Mouse (Mus musculus): ENCODE data around the gene Fbxl17. TPM values are rescaled to one million over a fixed set of nuclear protein-coding genes. Genes with fewer than 3 reads are reported as not detected.

Gene Fbxl17
- total and polyA plus RNA-seq, 3 experiments: 5.0 to 9.7 TPM; not detected in 1

- peaks cover 0 to 4% of the 10 kb centered on the region in 2 experiments; a peak in 2 of 4 replicates for H3K36me3 ChIP-seq (ENCODE audit: control insufficient read depth in 1 of 2, insufficient read depth in 2 of 2, low read length in 2 of 2)
- H3K27ac ChIP-seq (ENCODE audit: control insufficient read depth, low read depth, low read length): no peak overlapping the region
- TF ChIP-seq NRF1 (IDR thresholded peaks at IDR 0.05; ENCODE audit: insufficient read depth, low read depth, low read length, poor library complexity, severe bottlenecking) (no peak), MYC (IDR thresholded peaks at IDR 0.05; ENCODE audit: low read depth, low read length) (no peak), RAD21 (IDR thresholded peaks at IDR 0.05; ENCODE audit: low read depth, low read length) (no peak), ZNF384 (IDR thresholded peaks at IDR 0.05; ENCODE audit: low read depth, low read length) (no peak), GABPA (IDR thresholded peaks at IDR 0.05; ENCODE audit: low read depth, low read length) (no peak), RCOR1 (IDR thresholded peaks at IDR 0.05; ENCODE audit: low read depth, low read length) (no peak), MAZ (IDR thresholded peaks at IDR 0.05; ENCODE audit: low read depth, low read length) (no peak), HCFC1 (IDR thresholded peaks at IDR 0.05; ENCODE audit: low read depth, low read length) (no peak), SMC3 (IDR thresholded peaks at IDR 0.05; ENCODE audit: low read depth, low read length) (no peak), CHD1 (IDR thresholded peaks at IDR 0.05; ENCODE audit: low read depth, low read length) (no peak), CTCF (IDR thresholded peaks at IDR 0.05 in 2 of 3, conservative IDR thresholded peaks at IDR 0.05 in 1 of 3; ENCODE audit: control insufficient read depth in 1 of 3, insufficient read depth in 1 of 3, low read depth in 2 of 3, low read length in 3 of 3, poor library complexity in 1 of 3, severe bottlenecking in 1 of 3) (no peak), SIN3A (IDR thresholded peaks at IDR 0.05; ENCODE audit: low read length) (no peak), EP300 (IDR thresholded peaks at IDR 0.05; ENCODE audit: low read depth in 1 of 2, low read length in 2 of 2) (no peak), TBP (IDR thresholded peaks at IDR 0.05; ENCODE audit: low read depth, low read length) (no peak)
- H3K9me3 ChIP-seq (replicated peaks; ENCODE audit: insufficient read depth, low read length): no peaks in the 10 kb centered on the region
- DNase-seq (ENCODE audit: low read depth, low spot score): no peak
- H3K4me3 ChIP-seq (ENCODE audit: control insufficient read depth in 1 of 2, insufficient read depth in 1 of 2, low read depth in 2 of 2, low read length in 2 of 2): no peak overlapping the region
- H3K4me1 ChIP-seq (ENCODE audit: control insufficient read depth in 1 of 2, insufficient read depth in 2 of 2, low read length in 2 of 2): peaks cover 2 to 7% of the 10 kb centered on the region in 2 experiments; a peak in 3 of 4 replicates
- H3K79me2 ChIP-seq (ENCODE audit: control insufficient read depth, insufficient read depth, low read length, poor library complexity): no peaks in the 10 kb centered on the region
- H3K27me3 ChIP-seq (ENCODE audit: control insufficient read depth in 1 of 2, insufficient read depth in 2 of 2, low read length in 2 of 2): no peaks in the 10 kb centered on the region
- no peak overlapping the region for H3K9ac ChIP-seq (ENCODE audit: control insufficient read depth, low read depth, low read length, poor library complexity, severe bottlenecking)
Observed at GRCm38 (mm10) chr17:63145311-63145741, 354.5 kb downstream of the Fbxl17 start.

GRCm38 (mm10) chr17:63143825-63144224, 356.0 kb downstream of the Fbxl17 start:
- Histone ChIP-seq H3K27me3 (ENCODE audit: control insufficient read depth in 1 of 2, insufficient read depth in 2 of 2, low read length in 2 of 2) (no peaks in the 10 kb centered on the region), H3K9ac (ENCODE audit: control insufficient read depth, low read depth, low read length, poor library complexity, severe bottlenecking) (no peak overlapping the region), H3K4me1 (ENCODE audit: control insufficient read depth in 1 of 2, insufficient read depth in 2 of 2, low read length in 2 of 2) (peaks cover 2 to 7% of the 10 kb centered on the region in 2 experiments; a peak in 3 of 4 replicates), H3K4me3 (ENCODE audit: control insufficient read depth in 1 of 2, insufficient read depth in 1 of 2, low read depth in 2 of 2, low read length in 2 of 2) (no peak overlapping the region), H3K9me3 (replicated peaks; ENCODE audit: insufficient read depth, low read length) (no peaks in the 10 kb centered on the region), H3K36me3 (ENCODE audit: control insufficient read depth in 1 of 2, insufficient read depth in 2 of 2, low read length in 2 of 2) (peaks cover 0 to 4% of the 10 kb centered on the region in 2 experiments; a peak in 2 of 4 replicates), H3K27ac (ENCODE audit: control insufficient read depth, low read depth, low read length) (no peak overlapping the region), H3K79me2 (ENCODE audit: control insufficient read depth, insufficient read depth, low read length, poor library complexity) (no peaks in the 10 kb centered on the region)
- DNase-seq (ENCODE audit: low read depth, low spot score): no peak
- TF ChIP-seq ZKSCAN1 (IDR thresholded peaks at IDR 0.05; ENCODE audit: low read depth, low read length) (no peak), HCFC1 (IDR thresholded peaks at IDR 0.05; ENCODE audit: low read depth, low read length) (no peak), MYB (IDR thresholded peaks at IDR 0.05; ENCODE audit: low read depth, low read length) (no peak), CHD1 (IDR thresholded peaks at IDR 0.05; ENCODE audit: low read depth, low read length) (no peak)

All from MEL (cell line).